ENCODE assay signal across 8 mouse cellular contexts in the genomic region with DNA sequence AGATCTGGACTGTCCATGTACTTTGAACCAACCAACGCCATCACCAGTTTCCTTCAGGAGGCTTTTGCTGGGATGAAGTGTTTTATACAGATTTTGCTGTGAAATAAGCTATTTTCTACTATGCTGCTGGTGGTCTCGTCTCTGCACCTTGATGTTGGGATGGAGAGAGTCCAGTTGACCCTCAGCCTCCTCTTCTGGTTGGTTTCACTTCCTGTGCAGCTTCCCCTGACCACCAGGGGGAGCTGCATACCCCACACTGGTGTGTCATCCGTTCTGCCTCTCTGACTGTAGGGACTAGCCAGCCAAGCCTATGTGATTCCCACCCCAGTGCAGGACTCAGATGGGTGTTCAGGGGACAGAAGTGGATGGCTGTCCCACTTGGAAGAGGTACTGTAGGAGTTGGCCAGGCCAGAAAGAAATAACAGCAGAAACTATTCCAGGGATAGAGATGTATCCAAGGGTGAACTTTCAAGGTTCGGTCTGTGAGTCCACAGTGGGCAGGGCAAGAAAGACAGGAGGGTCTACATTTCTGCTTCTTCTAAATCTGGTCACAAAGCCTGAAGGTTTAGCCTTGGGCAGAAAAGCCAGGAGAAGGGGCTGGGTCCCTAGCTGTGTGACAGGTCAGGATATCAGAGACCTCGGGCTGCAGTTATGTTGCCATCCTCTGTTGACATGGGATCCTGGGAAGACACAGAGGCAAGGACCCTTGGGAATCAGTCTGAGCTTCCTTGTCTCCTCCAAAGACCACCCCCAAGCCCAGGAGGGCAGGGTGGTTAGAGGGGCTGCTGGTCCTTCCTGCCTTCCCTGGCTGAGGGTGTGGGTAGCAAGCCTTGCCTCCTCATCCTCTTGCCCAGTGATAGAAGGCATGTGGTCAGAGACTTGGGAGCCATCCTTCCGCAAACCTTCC.
A peak's percentile ranks its signal among the peaks of the same experiment; 100 is the strongest.
DNase-seq lines count a peak whose midpoint lies in the region.

No protein-coding gene starts in this region.

- DNase-seq in cerebellum, adult 18-20 months = peak; percentile 22 to 50
- no peak for DNase-seq in cerebellum, adult 9-10 months
- DNase-seq in ovary, postnatal 14 days (ENCODE audit: low spot score) = peak; percentile 25
- no peak for DNase-seq in ovary, adult 18-20 months (ENCODE audit: low spot score)
- peak; percentile 54 for DNase-seq in c-Kit-positive CD71-positive TER-119-positive erythroid progenitor cells, embryonic 14.5 days (ENCODE audit: low spot score)
- DNase-seq in kidney, adult 8-10 months = peak; percentile 24 to 55
- peak; percentile 73 for DNase-seq in lung, postnatal 14 days
- DNase-seq in spleen, postnatal 36 days (ENCODE audit: low spot score in 2 of 2) = peak; percentile 76 to 87

Comparison
In these comparisons a context has a peak if more than half of its experiments do, and no peak if none do; other contexts are left out.
1. DNase-seq: peak in cerebellum, adult 18-20 months (2 of 2), ovary, postnatal 14 days (single experiment), c-Kit-positive CD71-positive TER-119-positive erythroid progenitor cells, embryonic 14.5 days (single experiment), kidney, adult 8-10 months (2 of 2), lung, postnatal 14 days (single experiment) and spleen, postnatal 36 days (2 of 2); none in cerebellum, adult 9-10 months (single experiment) and ovary, adult 18-20 months (single experiment).